Mouse (Mus musculus): Measurements from ENCODE around the gene Usp6nl.

Gene Usp6nl

DNA sequence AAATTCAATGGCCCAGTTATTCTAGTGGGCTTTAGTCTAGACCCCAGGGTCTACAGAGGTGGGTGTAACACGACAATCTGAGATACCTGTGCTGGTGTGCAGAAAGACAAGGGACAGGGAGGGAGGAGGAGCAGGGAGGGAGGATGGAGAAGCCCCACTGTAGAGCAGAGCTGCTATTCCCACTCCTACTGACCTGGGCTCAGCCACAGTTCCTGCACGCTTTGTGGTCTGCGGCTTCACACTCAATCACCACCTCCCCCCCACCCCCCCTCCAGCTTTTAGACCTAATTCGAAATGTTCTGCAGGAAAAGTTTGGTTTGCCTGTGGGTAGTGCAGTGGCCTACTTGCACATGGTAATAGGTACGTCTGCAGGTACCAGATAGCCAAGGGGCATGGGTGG lies 171.4 kb downstream of the Usp6nl start:
- in situ Hi-C loops (cut with MboI, MseI) = no loop called here
